Mouse (Mus musculus): ENCODE measurements around the gene Prpsap1.
A peak's percentile ranks its signal among the peaks of the same experiment; 100 is the strongest.

DNA sequence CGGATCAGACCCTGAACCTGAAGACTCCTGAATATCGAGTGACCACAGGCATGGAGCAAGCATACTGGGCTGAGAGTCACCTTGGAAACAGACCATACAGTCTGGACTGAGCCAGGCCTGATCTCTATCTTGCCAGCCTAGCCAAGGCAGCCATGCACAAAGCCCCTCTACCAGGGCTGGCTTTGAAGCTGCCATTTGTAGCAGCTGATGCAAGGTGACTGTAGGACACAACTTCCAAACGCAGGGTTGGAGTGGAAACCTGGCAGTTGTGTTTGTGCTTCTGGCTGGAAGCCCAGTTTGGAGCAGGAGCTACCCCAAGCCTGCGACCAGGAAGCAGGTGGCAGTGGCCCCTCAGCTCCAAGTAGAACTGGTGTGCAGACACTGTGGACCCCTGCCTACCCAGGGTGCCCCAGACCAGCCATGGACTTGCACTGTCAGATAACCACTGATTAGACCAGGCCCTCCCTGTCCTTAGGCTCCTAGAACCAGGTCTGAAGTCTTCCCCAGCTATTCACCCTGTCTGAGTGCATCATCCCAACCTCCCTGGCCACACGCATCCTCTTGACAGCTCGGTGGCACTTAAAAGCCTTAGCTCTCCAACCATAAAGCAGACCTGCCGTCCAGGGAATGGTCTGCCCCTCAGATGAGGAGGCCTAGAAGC, 53.5 kb downstream of the Prpsap1 start:
- TF ChIP-seq POLR2AphosphoS2 (IDR thresholded peaks at IDR 0.05; ENCODE audit: insufficient read length, low read depth) = peak; percentile 58
- TF ChIP-seq POLR2A (IDR thresholded peaks at IDR 0.05; ENCODE audit: insufficient read length, low read depth) = peak; percentile 16
- TF ChIP-seq MYOD1 (IDR thresholded peaks at IDR 0.05; ENCODE audit: control insufficient read depth in 1 of 3, insufficient read length in 2 of 3, low read depth in 2 of 3) = no peak
- no peak for TF ChIP-seq TCF12 (IDR thresholded peaks at IDR 0.05; ENCODE audit: insufficient read depth, poor library complexity, severe bottlenecking)
- TF ChIP-seq MAX (IDR thresholded peaks at IDR 0.05; ENCODE audit: low read depth) = no peak
